Mouse (Mus musculus) cerebellum, adult 8-10 months (tissue): ENCODE results near the gene Setd4.

Experiments
- DNase-seq: peaks from one replicate; pipeline ENCODE4 v3.0.0; 2022

Setd4 gene

DNA sequence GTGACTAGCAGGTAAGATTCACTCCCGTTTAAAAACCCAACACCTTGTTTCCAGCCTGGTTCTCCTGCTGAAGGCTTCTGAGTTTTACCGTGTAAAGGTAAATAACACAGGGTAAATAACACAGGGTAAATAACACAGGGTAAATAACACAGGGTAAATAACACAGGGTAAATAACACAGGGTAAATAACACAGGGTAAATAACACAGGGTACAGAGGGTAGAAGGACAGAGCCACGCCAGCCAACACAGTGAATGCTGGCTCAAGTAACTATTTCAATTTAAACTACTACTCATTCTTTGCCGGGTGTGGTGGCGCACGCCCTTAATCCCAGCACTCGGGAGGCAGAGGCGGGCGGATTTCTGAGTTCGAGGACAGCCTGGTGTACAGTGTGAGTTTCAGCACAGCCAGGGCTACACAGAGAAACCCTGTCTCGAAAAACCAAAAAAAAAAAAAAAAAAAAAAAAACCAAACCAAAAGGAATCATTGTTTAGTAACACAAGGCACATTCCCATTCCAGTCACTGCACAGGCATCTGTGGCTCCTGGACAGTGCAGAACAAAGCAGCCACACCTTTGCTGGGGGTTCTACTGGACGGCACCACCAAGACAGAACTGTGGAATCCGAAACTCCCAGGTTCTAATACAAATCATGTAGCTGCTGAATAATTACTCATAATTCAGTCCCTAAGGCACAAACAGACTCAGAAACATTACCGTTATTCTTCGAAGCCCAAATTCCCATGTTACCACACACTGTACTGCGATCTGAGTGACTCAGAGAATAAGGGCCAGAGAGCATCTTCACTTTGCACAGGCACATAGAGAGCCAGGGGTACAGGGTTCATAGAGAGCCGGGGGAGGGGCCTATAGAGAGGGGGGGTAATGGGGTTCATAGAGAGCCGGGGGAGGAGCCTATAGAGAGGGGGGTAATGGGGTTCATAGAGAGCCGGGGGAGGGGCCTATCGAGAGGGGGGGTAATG is 12.1 kb downstream of the Setd4 start:
- no peak for DNase-seq

DNA sequence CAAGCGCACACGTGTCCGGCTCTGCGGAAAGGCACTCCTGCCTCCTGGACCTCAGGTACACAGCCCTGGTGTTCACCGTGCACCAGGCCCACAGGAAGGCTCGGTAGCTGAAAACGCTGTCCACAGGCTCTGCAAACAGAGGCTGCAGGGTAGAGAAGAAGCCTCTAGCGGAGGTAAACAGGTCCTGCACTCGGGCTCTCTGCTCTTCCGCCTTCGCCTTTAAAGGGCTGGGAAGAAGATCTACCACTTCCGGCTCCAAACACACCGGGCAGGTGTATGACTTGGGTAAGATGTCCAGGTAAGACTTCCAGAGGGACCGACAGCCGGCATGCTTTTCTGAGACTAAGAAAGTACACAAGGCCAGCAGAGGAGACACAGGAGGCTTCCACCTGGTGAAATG is 12.9 kb downstream of the Setd4 start:
- no peak for DNase-seq

DNA sequence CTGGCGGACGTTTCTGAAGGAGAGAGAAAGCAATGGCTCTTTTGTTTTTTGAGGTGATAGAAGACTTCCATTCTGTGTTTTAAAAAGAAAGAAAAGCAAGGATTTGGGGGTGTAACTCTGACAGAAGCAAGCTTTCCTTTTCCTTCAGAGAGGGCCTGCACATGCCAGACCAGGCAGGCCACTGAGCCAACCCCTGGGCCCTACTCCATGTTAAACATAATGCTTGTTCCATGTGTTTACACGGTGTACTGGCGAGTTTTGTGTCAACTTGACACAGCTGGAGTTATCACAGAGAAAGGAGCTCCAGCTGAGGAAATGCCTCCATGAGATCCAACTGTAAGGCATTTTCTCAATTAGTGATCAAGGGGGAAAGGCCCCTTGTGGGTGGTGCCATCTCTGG is 15.6 kb downstream of the Setd4 start:
- DNase-seq, result no peak

DNA sequence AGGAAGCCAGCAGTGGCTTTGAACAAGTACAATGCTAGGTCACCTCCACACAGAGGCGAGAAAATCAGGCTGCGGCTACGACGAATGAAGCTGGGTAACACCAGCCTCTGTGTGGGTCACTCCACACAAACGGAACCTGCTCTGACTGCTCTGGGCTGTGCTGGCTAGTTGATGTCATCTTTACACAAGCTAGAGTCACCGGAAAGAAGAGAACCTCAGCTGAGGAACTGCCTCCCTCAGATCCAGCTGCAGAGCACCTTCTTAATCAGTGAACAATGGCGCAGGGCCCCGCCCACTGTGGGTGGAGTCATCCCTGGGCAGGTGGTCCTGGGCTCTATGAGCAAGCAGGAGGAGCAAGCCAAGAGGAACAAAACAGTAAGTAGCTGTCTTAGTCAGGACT is 17.5 kb downstream of the Setd4 start:
- DNase-seq, result no peak

DNA sequence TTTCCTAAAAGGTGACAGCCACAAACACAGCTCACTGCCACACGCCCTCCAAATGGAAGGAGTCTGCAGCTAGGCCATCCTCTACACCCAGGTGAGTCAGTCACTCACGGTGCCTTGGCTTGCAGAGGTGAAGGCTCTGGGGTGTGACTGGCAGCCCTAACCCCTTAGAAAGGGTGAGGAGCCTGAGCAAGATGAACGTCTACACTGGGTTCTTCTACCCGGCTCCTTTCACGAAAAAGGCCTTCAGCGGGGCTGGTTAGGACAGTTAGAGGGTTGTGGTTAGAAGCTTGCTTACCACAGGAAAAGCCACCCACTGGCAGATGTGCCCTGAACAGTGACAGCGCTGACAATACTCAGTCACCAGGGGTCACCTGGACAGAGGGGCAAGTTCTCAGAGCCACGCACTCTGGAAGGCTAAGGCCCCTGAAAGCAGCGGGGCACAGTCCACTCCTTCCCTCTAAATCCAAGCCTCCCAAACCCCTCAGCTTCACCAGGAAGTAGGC is 18.1 kb downstream of the Setd4 start:
- no peak for DNase-seq

DNA sequence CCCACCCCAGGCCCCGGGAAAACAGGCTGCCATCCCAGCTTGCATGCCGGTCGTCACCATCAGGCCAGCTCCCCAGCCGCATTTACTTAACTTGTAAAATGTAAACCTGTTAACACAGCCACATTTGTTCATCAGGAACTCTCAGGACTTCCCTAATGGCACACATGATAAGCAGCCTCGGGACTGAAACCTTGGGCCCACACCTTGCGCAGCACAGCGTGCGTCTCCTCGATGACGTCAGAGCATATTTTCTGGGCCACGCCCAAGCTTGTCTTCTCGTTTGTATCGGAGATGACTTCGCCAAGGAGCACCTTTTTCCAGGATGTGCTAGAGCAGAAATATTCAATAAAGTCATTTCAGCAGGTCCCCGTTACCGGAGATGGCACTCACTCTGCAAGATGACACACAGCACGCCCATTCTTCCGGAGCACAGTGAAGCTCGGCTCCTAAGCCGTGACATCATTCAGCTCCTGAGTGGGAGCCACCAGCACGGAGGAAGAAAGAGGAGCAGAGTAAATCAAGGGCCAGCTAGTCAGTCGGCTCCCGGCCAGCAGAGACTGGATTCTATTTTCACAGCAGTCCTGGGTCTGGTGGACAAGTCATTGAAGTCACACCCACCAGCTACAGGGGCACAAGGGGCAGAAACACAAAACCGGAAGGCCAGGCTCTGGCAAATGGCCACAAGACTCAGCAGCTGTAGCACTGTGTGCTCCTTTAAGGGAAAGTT is 18.7 kb downstream of the Setd4 start:
- no peak for DNase-seq

DNA sequence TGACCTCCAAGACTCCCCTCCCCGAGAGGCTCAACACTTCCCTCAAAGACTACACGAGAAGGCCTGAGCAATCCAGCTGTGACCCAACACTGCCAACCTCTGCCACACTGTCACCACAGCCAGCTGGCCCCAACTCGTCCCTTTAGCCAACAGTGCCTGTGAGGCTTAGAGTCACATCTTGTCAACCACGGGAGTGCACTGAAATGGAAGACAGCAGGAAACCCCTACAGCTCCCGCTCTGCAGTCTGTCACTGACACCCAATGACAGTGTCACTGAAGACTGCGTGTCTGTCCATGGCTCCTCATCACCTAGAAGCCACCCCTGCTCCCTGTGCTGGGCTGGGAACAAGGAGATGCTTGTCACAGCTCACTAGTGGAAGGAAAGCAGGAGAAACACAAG is 22.7 kb downstream of the Setd4 start:
- no peak for DNase-seq

DNA sequence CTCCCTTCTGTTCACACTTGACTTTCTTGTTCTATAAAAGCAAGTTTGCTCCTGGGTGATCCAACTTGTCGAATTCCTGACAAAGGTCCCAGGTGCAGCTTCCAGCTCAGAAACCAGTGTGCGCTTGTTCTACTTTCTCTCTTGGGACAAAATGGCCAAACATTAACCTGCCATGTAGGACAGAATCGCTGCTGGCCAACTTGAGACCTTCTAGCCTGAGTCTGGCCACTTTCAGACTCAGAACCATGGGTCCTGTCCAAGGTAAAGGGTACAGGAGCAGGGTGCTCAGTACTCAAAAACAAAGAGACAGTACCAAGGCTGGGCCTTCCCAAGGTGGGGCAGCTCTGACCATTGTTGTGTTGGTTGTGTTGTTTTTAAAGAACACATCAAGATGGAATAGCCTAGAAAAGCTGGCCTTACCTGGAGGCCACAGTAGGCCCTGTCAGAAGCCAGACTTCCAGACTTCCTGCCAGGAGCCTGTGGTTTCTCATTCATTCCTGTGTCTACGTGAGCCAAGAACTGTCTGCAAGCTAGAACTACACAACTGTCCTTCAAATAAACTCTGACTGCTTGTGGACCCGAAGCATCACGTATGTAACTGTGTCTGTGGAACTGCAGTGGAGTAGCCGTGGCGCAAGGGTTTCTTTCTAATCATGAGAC is 25.4 kb downstream of the Setd4 start:
- no peak for DNase-seq

DNA sequence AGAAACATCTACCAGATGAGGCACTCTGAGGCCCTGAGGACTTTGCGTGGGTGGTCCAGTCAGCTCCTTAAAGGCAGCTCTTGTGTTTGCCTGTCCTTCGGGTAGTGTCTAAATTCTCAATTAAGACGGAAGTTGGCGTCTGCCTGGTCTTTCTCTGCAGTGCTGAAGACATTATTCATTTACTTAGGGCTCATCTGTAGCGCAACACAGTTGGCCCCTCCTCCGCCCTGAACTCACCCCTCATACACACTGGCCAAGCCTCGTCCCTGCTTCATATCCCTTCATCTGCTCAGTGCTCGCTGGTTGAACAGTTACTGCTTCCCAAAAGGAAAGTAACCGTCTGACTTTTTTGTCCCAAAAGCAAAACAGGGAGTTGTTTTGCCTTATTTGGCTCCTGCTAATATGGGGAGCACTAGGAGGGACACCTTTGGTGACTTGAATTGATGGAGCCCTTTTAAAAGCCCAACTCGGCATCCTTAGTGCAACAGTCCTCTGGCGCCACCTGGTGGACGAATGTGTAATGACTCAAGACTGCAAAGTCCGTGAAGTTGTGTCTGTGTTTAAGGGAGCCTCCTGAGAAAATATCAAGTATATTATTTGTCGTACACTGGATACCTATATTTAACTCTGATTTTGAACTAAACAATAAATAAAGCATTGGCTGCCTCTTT is 27.3 kb downstream of the Setd4 start:
- peak; percentile 75 for DNase-seq

DNA sequence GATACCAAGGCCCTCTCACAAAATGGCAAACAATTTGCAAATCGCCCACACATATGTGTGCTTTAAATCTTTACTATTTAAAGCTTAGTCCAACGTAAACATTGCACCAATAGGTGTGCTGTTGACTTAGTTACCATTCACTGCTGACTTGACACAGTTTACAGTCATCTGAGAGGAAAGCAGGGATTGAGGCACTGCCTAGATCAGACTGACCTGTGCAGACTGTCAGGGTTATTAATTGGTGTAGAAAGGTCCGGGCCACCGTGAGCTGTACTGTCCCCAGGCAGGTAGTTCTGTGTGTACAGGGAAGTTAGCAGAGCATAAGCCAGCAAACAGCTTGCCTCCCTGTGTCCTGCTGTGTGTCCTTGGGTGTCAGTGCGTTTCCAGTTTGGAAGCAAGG is 28.3 kb downstream of the Setd4 start:
- DNase-seq, result no peak

DNA sequence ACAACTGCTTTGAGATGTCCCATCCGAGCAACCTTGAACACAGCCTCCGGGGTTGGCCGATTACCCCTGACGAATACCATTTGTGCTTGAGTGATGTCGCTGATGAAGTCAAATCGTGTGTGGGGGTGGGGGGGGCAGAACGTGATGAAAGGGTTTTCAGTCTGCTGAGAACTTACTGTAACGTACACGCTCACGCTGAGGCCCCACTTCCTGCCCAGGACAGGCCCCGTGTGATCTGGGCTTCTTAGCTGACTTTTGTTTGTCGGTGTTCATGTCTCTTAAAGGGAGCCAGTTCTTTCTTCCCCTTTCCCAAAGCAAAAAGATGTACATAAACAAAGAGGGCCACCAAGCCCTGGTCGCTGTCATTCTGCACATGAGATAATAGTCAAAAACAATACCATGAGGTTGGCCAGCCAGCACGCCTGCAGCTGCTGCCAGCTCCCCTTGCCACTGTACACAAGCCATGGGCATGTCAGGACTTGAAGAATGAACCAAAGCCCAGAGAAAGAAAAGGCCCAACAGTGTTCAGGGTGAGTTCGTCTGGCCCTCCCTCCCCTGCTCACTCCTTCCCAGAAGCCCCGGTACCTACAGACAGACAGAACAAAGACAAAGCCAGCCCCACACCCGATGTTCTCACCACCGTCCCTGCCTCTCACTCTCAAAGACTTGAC is 29.2 kb downstream of the Setd4 start:
- no peak for DNase-seq

DNA sequence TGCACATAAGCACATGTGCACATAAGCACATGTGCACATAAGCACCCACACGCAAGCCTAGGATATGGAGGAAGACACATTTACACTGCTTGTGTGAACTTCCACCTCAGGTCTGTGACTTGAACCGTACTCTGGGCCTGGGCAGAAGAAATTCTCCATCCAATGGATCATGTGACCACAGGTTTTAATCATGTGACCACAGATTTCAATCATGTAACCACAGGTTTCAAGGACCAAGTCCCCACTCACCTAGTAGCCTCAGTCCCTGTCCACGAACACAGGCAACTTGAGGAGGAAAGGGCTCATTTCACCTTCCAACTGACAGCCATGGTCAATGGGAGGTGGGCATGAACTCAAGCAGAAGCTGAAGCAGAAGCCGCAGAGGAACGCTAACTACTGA is 30.4 kb downstream of the Setd4 start:
- DNase-seq, result no peak

DNA sequence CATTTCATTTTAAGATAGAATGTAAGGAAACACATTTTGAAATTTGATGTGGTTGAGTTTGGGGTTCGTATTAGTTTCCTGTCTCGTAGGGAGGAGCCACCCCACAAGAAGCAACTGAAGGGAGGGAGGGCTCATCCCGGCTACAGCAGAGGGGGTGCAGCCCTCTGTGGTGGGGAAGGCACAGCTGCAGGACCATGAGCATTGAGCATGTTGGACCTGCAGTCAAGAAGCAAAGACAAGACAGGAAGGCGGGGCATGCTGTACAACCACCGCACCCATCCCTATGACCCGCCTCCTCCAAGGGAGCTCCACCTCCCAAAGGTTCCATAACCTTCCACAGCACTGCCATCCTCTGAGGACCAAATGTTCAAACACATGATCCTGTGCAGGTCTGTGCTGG is 31.5 kb downstream of the Setd4 start:
- DNase-seq, result no peak

DNA sequence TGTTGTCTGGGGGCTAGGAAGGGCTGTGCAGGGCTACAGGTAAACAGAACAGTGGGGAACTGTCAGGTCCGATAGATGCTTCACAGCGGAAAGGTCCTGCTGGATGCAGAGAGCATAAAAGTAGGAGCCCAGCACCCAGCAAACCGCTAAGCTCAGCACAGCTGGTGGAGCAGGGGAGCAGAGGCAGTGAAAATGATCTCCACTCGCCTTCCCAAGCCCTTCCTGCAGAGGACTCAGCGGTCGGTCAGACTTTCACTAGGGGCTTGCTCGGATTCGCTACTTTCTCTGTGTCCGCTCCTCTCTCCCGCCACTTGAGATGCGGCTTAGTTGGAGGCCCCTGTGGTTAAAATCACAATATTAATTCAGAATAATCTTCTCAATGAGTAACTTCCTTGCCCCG is 45.4 kb downstream of the Setd4 start:
- no peak for DNase-seq

DNA sequence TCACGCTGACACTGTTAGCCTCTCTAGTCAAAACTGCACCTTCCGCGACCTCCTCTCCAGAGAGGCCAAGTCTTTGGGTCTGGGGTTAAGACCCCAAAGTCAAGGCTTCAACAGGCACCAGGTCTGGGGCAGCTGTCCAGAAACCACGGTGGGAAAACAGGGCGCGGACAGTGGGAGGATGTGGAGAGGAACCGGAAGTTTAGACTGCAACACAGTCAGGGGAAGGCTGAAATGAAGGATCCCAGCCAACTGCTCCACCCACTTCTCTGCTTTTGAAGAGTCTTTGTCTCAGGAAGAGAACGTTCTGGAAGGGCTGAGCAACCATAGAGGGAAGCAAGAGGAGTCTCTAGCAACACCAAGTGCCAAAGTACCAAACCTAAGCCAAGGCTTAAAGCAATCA is 46.2 kb downstream of the Setd4 start:
- DNase-seq, result no peak

DNA sequence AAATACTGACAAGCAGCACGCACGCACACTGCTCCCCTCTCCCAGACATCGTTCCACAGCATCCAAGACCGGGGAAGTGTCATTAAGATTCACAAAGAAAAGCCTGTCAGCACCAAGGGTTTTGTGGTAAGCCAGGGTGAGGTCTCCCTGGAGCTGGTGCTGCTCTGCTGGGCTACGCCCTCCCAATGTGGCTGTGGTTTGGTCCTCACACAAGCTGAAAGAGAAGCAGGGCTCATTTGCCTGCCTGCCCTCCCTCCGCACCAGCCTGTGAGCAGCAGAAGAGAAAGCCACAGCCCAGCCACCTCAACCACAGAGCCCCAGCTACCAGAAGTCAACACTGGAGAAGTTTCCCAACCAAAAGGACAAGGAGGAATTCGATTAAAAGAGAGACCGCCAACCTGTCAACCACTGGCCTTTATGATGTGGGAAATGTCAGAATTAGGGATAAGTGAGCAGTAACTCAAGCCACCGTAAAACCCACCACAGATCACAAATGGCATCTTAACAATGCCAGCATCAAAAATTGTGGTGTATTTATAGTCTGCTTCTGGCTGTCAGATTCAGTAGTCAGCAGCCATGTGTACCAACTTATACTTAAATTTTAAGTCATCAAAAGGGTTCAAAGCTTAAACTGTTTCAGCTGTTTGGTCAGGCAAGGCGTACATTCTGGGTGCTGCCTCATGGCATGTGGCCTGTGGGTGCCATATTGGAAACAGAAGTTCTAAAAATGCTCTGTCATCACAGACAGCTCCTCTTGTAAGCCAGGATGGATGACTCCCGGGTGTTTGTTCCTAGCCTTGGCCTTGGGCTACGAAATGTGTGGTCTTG is 51.0 kb downstream of the Setd4 start:
- no peak for DNase-seq

DNA sequence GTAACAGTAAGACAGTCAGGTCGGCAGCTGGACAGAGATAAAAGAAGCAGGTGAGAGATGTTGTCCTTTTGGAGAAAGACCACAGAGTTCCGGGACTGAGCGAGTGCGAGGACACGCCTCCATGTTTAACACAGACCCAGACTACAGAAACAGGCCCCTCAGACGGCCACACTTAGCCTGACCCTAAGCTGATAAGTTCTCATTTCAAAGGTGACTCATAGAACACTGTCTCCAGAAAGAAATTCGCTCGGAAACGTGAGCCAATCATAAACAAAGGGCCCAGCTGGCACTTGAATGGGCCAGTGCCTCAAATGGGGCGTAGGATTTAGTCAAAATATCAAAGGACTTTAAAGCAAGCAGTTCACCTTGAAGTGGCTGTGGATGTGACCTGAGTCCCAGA is 54.6 kb downstream of the Setd4 start:
- no peak for DNase-seq

DNA sequence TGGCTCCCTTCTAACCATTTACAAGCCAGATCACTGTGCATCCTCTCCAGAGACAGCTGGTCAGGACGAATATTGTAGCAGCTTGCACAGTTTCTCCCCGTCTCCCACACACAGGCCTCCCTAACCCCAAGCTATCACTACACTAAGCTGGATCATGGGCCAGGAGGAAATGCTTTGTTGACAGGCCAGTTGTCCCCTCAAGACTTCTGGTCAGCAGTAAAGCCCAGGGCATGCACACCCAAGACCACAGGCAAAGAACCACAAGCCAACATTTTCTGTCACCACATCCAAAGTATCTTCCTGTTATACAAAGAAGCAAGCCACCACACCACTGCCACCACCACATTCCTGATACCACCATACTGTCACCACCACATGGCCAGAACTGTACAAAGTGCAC is 55.8 kb downstream of the Setd4 start:
- no peak for DNase-seq

DNA sequence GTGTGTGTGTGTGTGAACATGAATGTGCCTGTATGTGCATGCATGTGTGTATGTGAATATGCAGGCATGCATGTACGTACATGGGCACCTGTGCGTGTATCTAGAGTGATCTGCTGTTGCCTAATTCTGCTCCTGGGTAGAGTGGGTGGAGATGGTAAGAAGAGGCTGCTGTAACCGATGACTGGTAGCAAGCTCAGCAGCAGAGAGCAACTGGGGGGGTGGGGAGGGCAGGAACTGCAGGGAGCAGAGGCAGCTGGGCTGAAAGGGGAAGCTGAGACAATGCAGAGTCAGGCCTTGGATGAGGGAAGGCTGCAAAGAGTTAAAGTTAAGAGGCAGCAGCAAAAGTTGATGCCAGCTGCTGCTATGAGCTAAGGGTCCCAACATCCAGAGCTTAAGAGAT is 56.7 kb downstream of the Setd4 start:
- no peak for DNase-seq

DNA sequence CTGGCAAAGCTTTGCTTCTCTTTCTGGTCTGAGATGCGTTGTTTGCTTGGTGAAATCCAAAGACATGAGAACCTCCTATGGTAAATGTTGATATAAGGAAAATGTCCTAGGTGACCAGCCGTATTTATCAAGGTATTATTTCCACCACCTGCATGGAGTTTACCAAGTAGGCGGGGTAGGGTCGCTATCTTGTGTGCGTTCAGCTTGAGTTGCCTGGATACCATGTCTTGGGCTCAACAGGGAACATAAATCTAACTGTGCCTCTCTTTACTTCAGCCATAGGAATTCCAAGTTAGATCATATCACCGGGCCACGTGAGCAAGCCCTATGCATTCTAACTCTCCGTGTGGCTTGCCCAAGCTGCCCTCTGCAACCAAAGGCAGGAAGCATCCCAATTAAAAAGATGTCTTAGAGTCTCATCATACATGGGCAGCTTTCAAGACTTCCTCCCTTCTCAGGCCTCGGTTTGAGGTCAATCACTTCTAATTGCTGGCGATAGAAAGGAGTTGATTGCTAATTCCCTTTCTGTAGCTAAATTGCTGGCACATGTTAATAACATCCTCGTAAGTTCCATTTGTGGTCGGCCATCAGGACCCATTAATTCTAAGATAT is 57.4 kb downstream of the Setd4 start:
- no peak for DNase-seq

DNA sequence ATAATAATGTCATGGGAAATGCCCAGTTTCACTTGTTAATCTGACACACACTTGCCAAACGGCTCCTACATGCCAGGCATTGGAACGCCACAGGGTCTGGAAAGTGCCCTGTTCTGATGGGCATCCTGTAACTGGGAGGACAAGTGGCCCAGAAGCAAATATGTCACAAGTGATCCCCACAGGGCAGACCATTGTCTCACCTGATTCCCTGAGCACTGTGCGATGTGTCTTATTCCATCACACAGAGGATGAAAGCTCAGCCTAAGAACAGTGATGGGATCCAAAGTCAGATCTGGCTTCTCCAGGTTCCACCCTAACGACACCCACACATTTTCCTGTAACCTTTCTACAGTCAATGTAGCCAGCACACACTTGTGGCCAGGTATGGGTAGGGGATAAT is 58.9 kb downstream of the Setd4 start:
- no peak for DNase-seq
